Mouse (Mus musculus) ES-E14 (cell line): ENCODE results near the gene Cwc25. TPM values are rescaled to one million over a fixed set of nuclear protein-coding genes. Genes with fewer than 3 reads are reported as not detected.
A peak's percentile ranks its signal among the peaks of the same experiment; 100 is the strongest.

Source experiments
- DNase-seq: peaks from one replicate; pipeline ENCODE4 v3.0.0-alpha.2; 2013; ENCODE audit warnings: low read depth, low spot score
- H3K27ac ChIP-seq: 2 replicates; pipeline ENCODE4 v1.5.1; 2012; ENCODE audit warnings: low read depth, mild to moderate bottlenecking, low read length, moderate library complexity, mixed read lengths; ENCODE audit not compliant: poor library complexity, insufficient read depth, severe bottlenecking
- H3K36me3 ChIP-seq: 2 replicates; pipeline ENCODE4 v1.6.1; 2012; ENCODE audit warnings: mild to moderate bottlenecking, low read length, moderate library complexity, mixed read lengths; ENCODE audit not compliant: control insufficient read depth, poor library complexity, insufficient read depth, severe bottlenecking
- H3K4me1 ChIP-seq, 2 experiments: fragments of 150-350 bp in 1 of 2; sonication (generic) in 1 of 2; 2 replicates each; pipeline ENCODE4 v1.6.1; 2012; ENCODE audit warnings: low read length in 2 of 2, mild to moderate bottlenecking in 1 of 2, mixed read lengths in 1 of 2; ENCODE audit not compliant: control insufficient read depth in 2 of 2, insufficient read depth in 2 of 2, poor library complexity in 1 of 2
- H3K4me3 ChIP-seq, 2 experiments: fragments of 150-350 bp in 1 of 2; sonication (generic) in 1 of 2; 2 replicates each; pipeline ENCODE4 v1.5.1; 2012; ENCODE audit warnings: low read length in 2 of 2, low read depth in 1 of 2, mild to moderate bottlenecking in 1 of 2, mixed read lengths in 1 of 2; ENCODE audit not compliant: insufficient read depth in 1 of 2, poor library complexity in 1 of 2, severe bottlenecking in 1 of 2
- H3K9ac ChIP-seq: 2 replicates; pipeline ENCODE4 v1.6.1; 2012; ENCODE audit warnings: low read depth, mild to moderate bottlenecking, low read length, mixed read lengths; ENCODE audit not compliant: poor library complexity, insufficient read depth, severe bottlenecking
- H3K9me3 ChIP-seq: fragments of 150-350 bp; sonication (generic); 2 replicates; pipeline ENCODE4 v1.6.1; 2012; ENCODE audit warnings: low read depth, mild to moderate bottlenecking, low read length; ENCODE audit not compliant: control insufficient read depth, insufficient read depth
- CHD2 ChIP-seq: IDR thresholded peaks from 2 replicates; pipeline ENCODE4 v1.6.1; 2014; ENCODE audit warnings: mild to moderate bottlenecking, low read depth, low read length, inconsistent platforms
- HCFC1 ChIP-seq: IDR thresholded peaks from 2 replicates; pipeline ENCODE4 v1.6.1; 2012; ENCODE audit warnings: low read length, inconsistent platforms, borderline replicate concordance; ENCODE audit not compliant: insufficient read depth
- MAFK ChIP-seq: IDR thresholded peaks from 2 replicates; pipeline ENCODE4 v1.6.1; 2014; ENCODE audit warnings: mild to moderate bottlenecking, low read depth, low read length, inconsistent platforms; ENCODE audit not compliant: insufficient read depth
- ZC3H11A ChIP-seq: IDR thresholded peaks from 2 replicates; pipeline ENCODE4 v1.6.1; 2012; ENCODE audit warnings: low read depth, mild to moderate bottlenecking, inconsistent platforms, low read length, borderline replicate concordance
- ZNF384 ChIP-seq: IDR thresholded peaks from 2 replicates; pipeline ENCODE4 v1.6.1; 2012; ENCODE audit warnings: low read depth, low read length, inconsistent platforms
- in situ Hi-C, 2 experiments: fragments of 600-800 bp; cut with MboI; formaldehyde crosslinking; loops; one replicate each; pipeline ENCODE4 v1.15.1; 2025; ENCODE audit warnings: low sequenced_read_pairs in 2 of 2, inconsistent platforms in 1 of 2; ENCODE audit not compliant: unreplicated experiment in 2 of 2
- total RNA-seq: library from RNA; depleted of rRNA; stranded (reverse); fragments of 300-350 nt; gene quantifications from 2 replicates; pipeline ENCODE4 v1.2.3, GENCODE M21; 2012; rRNA removed

Cwc25 gene
- total RNA-seq, 1 experiment: 18.5 TPM

- H3K9ac ChIP-seq: peak overlapping the region; percentile 98; the same call in 1 of the 2 replicates
- TF ChIP-seq CHD2 (no peak), ZC3H11A (no peak), ZNF384 (no peak), HCFC1 (no peak), MAFK (no peak)
- H3K4me3 ChIP-seq: peak overlapping the region; percentile 88 to 93
- peak overlapping the region; percentile 61; the same call in 1 of the 2 replicates for H3K27ac ChIP-seq
- peaks cover 15% of the 10 kb centered on the region for H3K36me3 ChIP-seq
- H3K4me1 ChIP-seq: peaks cover 3 to 31% of the 10 kb centered on the region in 2 experiments; a peak in 3 of 4 replicates
- in situ Hi-C loops: loop anchor here in 1 of 2 experiments (10.0 kb wide), 1 partner anchor 63 kb away; no protein-coding TSS in a partner anchor
- DNase-seq: no peak
- H3K9me3 ChIP-seq: no peaks in the 10 kb centered on the region
Measured at GRCm38 (mm10) chr11:97697199-97697890, 69.0 kb downstream of the Cwc25 start.

GRCm38 (mm10) chr11:97696669-97697068 lies 69.7 kb downstream of the Cwc25 start:
- peak; percentile 92 for TF ChIP-seq ZNF384
- no peak for TF ChIP-seq CHD2
- in situ Hi-C loops: loop anchor here in 1 of 2 experiments (10.0 kb wide), 1 partner anchor 62 kb away; no protein-coding TSS in a partner anchor
- H3K4me1 ChIP-seq: peaks cover 3 to 28% of the 10 kb centered on the region in 2 experiments; a peak in 3 of 4 replicates
- peak overlapping the region; percentile 4; the same call in 1 of the 2 replicates for H3K9ac ChIP-seq
- H3K27ac ChIP-seq: no peak overlapping the region; the same call in 1 of the 2 replicates
- H3K4me3 ChIP-seq: peak overlapping the region in 1 of 2 experiments; percentile 22; a peak in 2 of 4 replicates
- no peaks in the 10 kb centered on the region for H3K9me3 ChIP-seq
- peaks cover 22% of the 10 kb centered on the region for H3K36me3 ChIP-seq
- DNase-seq: no peak

- no peak overlapping the region; the same call in 1 of the 2 replicates for H3K27ac ChIP-seq
- DNase-seq: no peak
- H3K4me1 ChIP-seq: peaks cover 3 to 21% of the 10 kb centered on the region in 2 experiments; a peak in 3 of 4 replicates
- TF ChIP-seq MAFK: no peak
- TF ChIP-seq CHD2: no peak
- no peak overlapping the region; the same call in 1 of the 2 replicates for H3K9ac ChIP-seq
- H3K36me3 ChIP-seq: peaks cover 30% of the 10 kb centered on the region
- in situ Hi-C loops: loop anchor here in 1 of 2 experiments (10.0 kb wide), 1 partner anchor 61 kb away; no protein-coding TSS in a partner anchor
- H3K9me3 ChIP-seq: no peaks in the 10 kb centered on the region
- no peak overlapping the region for H3K4me3 ChIP-seq
Measured at GRCm38 (mm10) chr11:97695712-97696401, 70.5 kb downstream of the Cwc25 start.

Other genes with a start within 250 kb of the Cwc25 start
- gene Srcin1, start 190.4 kb downstream of the Cwc25 start, total RNA-seq: 2.4 and 4.1 TPM in 2 replicates
- gene Epop, start 136.9 kb downstream of the Cwc25 start, total RNA-seq: 100 and 109 TPM in 2 replicates
- gene Mllt6, start 103.1 kb downstream of the Cwc25 start, total RNA-seq: 113 and 142 TPM in 2 replicates
- gene Cisd3, start 80.7 kb downstream of the Cwc25 start, total RNA-seq: 49.9 and 66.0 TPM in 2 replicates
- gene Pcgf2, start 66.1 kb downstream of the Cwc25 start, total RNA-seq: 20.1 and 28.4 TPM in 2 replicates
- gene Psmb3, start 63.2 kb downstream of the Cwc25 start, total RNA-seq: 522 and 677 TPM in 2 replicates
- gene Pip4k2b, start 21.9 kb downstream of the Cwc25 start, total RNA-seq: 26.5 and 31.3 TPM in 2 replicates
- gene 1700001P01Rik, start 9.4 kb upstream of the Cwc25 start, total RNA-seq: 2.3 TPM in 2 replicates
- gene Rpl23, start 15.9 kb upstream of the Cwc25 start, total RNA-seq: 1,213 and 1,430 TPM in 2 replicates
- gene Lasp1, start 32.4 kb upstream of the Cwc25 start, total RNA-seq: 108 and 147 TPM in 2 replicates
- 3.0 and 4.1 TPM in 2 replicates for gene B230217C12Rik, start 74.2 kb upstream of the Cwc25 start, total RNA-seq
- gene Fbxo47, start 117.6 kb upstream of the Cwc25 start, total RNA-seq: 2.2 and 4.1 TPM in 2 replicates
- 2.5 and 4.3 TPM in 2 replicates for gene Plxdc1, start 219.9 kb upstream of the Cwc25 start, total RNA-seq
- 2.9 and 4.4 TPM in 2 replicates for gene Arl5c, start 229.6 kb upstream of the Cwc25 start, total RNA-seq